Comparison of ENCODE assay signal across 8 mouse cellular contexts in the genomic region with DNA sequence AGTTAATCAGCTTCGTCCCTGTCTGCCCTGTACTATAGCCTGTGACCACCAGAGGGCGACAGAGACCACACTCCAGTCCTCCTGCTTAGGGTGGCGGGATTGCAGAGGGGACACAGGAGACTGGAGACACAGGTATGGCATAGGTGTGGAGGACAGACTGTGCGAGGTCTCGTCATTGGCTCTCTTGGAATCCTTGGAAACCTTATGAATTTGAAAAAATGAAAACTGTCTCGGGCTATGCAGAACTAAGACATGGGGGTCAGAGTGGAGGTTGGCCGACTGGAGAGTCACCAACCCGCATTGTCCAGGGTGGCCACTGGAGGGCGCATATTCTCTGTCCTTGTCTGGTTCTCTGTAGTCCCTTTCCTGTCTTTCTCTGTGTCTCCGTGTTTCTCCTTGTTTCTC. TPM values are rescaled to one million over a fixed set of nuclear protein-coding genes. Genes with fewer than 3 reads are reported as not detected.
DNase-seq lines count a peak whose midpoint lies in the region; ATAC-seq and TF ChIP-seq lines count a peak whose summit lies in the region.

No protein-coding gene starts in this region.

- no peak overlapping the region for H3K27ac ChIP-seq in cerebellum, adult 2 months (ENCODE audit: insufficient read depth, low read length)
- H3K27ac ChIP-seq in lung, embryonic 15.5 days: no peak overlapping the region
- no peak overlapping the region for H3K27ac ChIP-seq in thymus, adult 2 months (ENCODE audit: control insufficient read depth, insufficient read depth, low read length)

- no peak for TF ChIP-seq POLR2A in cerebellum, adult 2 months (IDR thresholded peaks at IDR 0.05; ENCODE audit: borderline replicate concordance, insufficient read depth, low read length)
- no peak for TF ChIP-seq POLR2A in thymus, adult 2 months (IDR thresholded peaks at IDR 0.05; ENCODE audit: control insufficient read depth, extremely low read depth, insufficient read depth, low read length, poor library complexity)

- no peaks in the 10 kb centered on the region for H3K36me3 ChIP-seq in lung, embryonic 15.5 days
- no peaks in the 10 kb centered on the region for H3K36me3 ChIP-seq in thymus, adult 2 months (ENCODE audit: control insufficient read depth, insufficient read depth, low read length)

- H3K27me3 ChIP-seq in cerebellum, adult 2 months (ENCODE audit: control insufficient read depth, insufficient read depth, low read length): no peaks in the 10 kb centered on the region
- peaks cover 27% of the 10 kb centered on the region for H3K27me3 ChIP-seq in lung, embryonic 15.5 days
- no peaks in the 10 kb centered on the region for H3K27me3 ChIP-seq in thymus, adult 2 months (ENCODE audit: control insufficient read depth, insufficient read depth, low read length)

- H3K4me1 ChIP-seq in cerebellum, adult 2 months (ENCODE audit: control insufficient read depth, insufficient read depth, low read length): peaks cover 17% of the 10 kb centered on the region
- peaks cover 40% of the 10 kb centered on the region for H3K4me1 ChIP-seq in lung, embryonic 15.5 days
- peaks cover 11% of the 10 kb centered on the region for H3K4me1 ChIP-seq in thymus, adult 2 months (replicated peaks; ENCODE audit: control insufficient read depth, insufficient read depth, low read length)

- H3K4me3 ChIP-seq in cerebellum, adult 2 months (replicated peaks; ENCODE audit: insufficient read depth, low read depth, low read length): peak overlapping the region; percentile 28
- 0 out of 2 replicates have a peak overlapping the region, but pooled peaks have one; percentile 24 for H3K4me3 ChIP-seq in lung, embryonic 15.5 days
- H3K4me3 ChIP-seq in thymus, adult 2 months (ENCODE audit: control insufficient read depth, insufficient read depth, low read length): no peak overlapping the region

- H3K9me3 ChIP-seq in lung, embryonic 15.5 days: no peaks in the 10 kb centered on the region

- WGBS in cerebellum, adult 2 months: under 1% methylated on average over 10 of the region's 10 CpGs
- 0% methylated on average over 10 of the region's 10 CpGs for WGBS in lung, embryonic 15.5 days
- 1% methylated on average over 10 of the region's 10 CpGs for WGBS in thymus, adult 2 months

- H3K4me2 ChIP-seq in lung, embryonic 15.5 days: peak overlapping the region; percentile 59

- ATAC-seq in hematopoietic stem cell, adult 5-6 weeks (replicated peaks in 1 of 2; ENCODE audit: insufficient read depth in 1 of 2, low FRiP score in 2 of 2, low TSS enrichment in 1 of 2, low read depth in 1 of 2, poor library complexity in 2 of 2, severe bottlenecking in 2 of 2): peak; percentile 79 to 80
- ATAC-seq in lung, embryonic 15.5 days (ENCODE audit: borderline replicate concordance, extremely low read depth, low FRiP score, low TSS enrichment): peak; percentile 44

- peak; percentile 94 for TF ChIP-seq CTCF in cerebellum, adult 2 months (IDR thresholded peaks at IDR 0.05; ENCODE audit: borderline replicate concordance, insufficient read depth, low read depth, low read length)
- peak; percentile 93 for TF ChIP-seq CTCF in thymus, adult 2 months (IDR thresholded peaks at IDR 0.05; ENCODE audit: borderline replicate concordance, control insufficient read depth, extremely low read depth, insufficient read depth, low read length, poor library complexity)

- no peak overlapping the region for H3K9ac ChIP-seq in lung, embryonic 15.5 days

- DNase-seq in MEL-GATA-1-ER (ENCODE audit: extremely low read depth, low read depth): peak; percentile 59
- peak; percentile 85 to 94 for DNase-seq in cerebellum, adult 2 months
- peak; percentile 92 for DNase-seq in forelimb bud, embryonic 11.5 days (ENCODE audit: low read depth, low spot score)
- DNase-seq in layer of hippocampus, adult 8-10 months (ENCODE audit: low spot score in 2 of 2): peak; percentile 76 to 92
- DNase-seq in ovary, adult 18-20 months (ENCODE audit: low spot score): peak; percentile 75
- DNase-seq in thymus, adult 2 months: peak; percentile 85

RNA-seq across cellular contexts. Expression of gene Fam92b, which starts 1.8 kb away (rescaled TPM):
- polyA plus RNA-seq in cerebellum, adult 2 months (2012; rRNA removed): 1.8 and 3.3 TPM in 2 replicates
- total RNA-seq in hematopoietic stem cell, adult 5-6 weeks (2017): not detected in 2 replicates
- 1 to 10 TPM in 1 of 4 experiments, under 1 TPM in 2, not detected in 1; 0.41 to 1.1 (median 0.43) TPM for total RNA-seq in layer of hippocampus, adult 8-10 months (2022)
- polyA plus RNA-seq in lung, embryonic 15.5 days (2015; fragmentation: Nextera tagmentation; extraction: Ambion mirVana): 1.1 and 1.4 TPM in 2 replicates
- 0.39 TPM in 1 of 2 replicates, not detected in the other for polyA plus RNA-seq in thymus, adult 2 months (2012; rRNA removed)

RNA-seq across cellular contexts. Expression of gene Gse1, which starts 49.2 kb away (rescaled TPM):
- 52.4 and 58.4 TPM in 2 replicates for polyA plus RNA-seq in cerebellum, adult 2 months (2012; rRNA removed)
- 16.6 and 21.2 TPM in 2 replicates for total RNA-seq in hematopoietic stem cell, adult 5-6 weeks (2017)
- total RNA-seq in layer of hippocampus, adult 8-10 months (2022): 100 to 1,000 TPM; 114 to 136 (median 127) TPM
- 9.6 and 12.6 TPM in 2 replicates for polyA plus RNA-seq in lung, embryonic 15.5 days (2015; fragmentation: Nextera tagmentation; extraction: Ambion mirVana)
- polyA plus RNA-seq in thymus, adult 2 months (2012; rRNA removed): 202 and 226 TPM in 2 replicates
